Mouse (Mus musculus) lung, postnatal 0 days (tissue): ENCODE measurements at regions not wholly inside any gene's neighbourhood (a gene's known extent, or its start where the extent isn't known, plus 50 kb on each side); places are given as distances from the start of the nearest gene placed in this dataset.
A peak's percentile ranks its signal among the peaks of the same experiment; 100 is the strongest.

Experiments used
- ATAC-seq: fragments of 200-750 bp; cut with Nextera tagmentation; 2 replicates; pipeline ENCODE4 v1.8.0; 2017; ENCODE audit warnings: moderate library complexity
- DNase-seq: peaks from one replicate; pipeline ENCODE4 v3.0.0-alpha.2; 2016; ENCODE audit warnings: low spot score
- H3K27ac ChIP-seq: fragments of 300-500 bp; sonication (generic); 2 replicates; pipeline ENCODE4 v1.5.1; 2014; ENCODE audit warnings: antibody characterized with exemption, mild to moderate bottlenecking, low read length, mixed read lengths
- H3K27me3 ChIP-seq: fragments of 300-500 bp; sonication (generic); replicated peaks from 2 replicates; pipeline ENCODE4 v1.6.1; 2014; ENCODE audit warnings: low read length, mixed read lengths; ENCODE audit not compliant: insufficient read depth
- H3K36me3 ChIP-seq: fragments of 300-500 bp; sonication (generic); 2 replicates; pipeline ENCODE4 v1.6.1; 2014; ENCODE audit warnings: low read length, mixed read lengths; ENCODE audit not compliant: insufficient read depth
- H3K4me1 ChIP-seq: fragments of 300-500 bp; sonication (generic); 2 replicates; pipeline ENCODE4 v1.6.1; 2014; ENCODE audit warnings: antibody characterized with exemption, low read depth, low read length, mixed read lengths; ENCODE audit not compliant: insufficient read depth
- H3K4me2 ChIP-seq: fragments of 300-500 bp; sonication (generic); replicated peaks from 2 replicates; pipeline ENCODE4 v1.6.1; 2014; ENCODE audit warnings: low read depth, mild to moderate bottlenecking, low read length, moderate library complexity, mixed read lengths
- H3K4me3 ChIP-seq: fragments of 300-500 bp; sonication (generic); 2 replicates; pipeline ENCODE4 v1.5.1; 2014; ENCODE audit warnings: low read depth, low read length
- H3K9ac ChIP-seq: fragments of 300-500 bp; sonication (generic); replicated peaks from 2 replicates; pipeline ENCODE4 v1.6.1; 2014; ENCODE audit warnings: low read depth, mild to moderate bottlenecking
- H3K9me3 ChIP-seq: fragments of 300-500 bp; sonication (generic); 2 replicates; pipeline ENCODE4 v1.6.1; 2016; ENCODE audit warnings: low read length, mixed read lengths
- CTCF ChIP-seq: IDR thresholded peaks from 2 replicates; pipeline ENCODE4 v1.5.1; 2016; ENCODE audit warnings: antibody characterized with exemption, mild to moderate bottlenecking
- EP300 ChIP-seq: IDR thresholded peaks from 2 replicates; pipeline ENCODE4 v1.6.1; 2016; ENCODE audit warnings: antibody characterized with exemption, mild to moderate bottlenecking, control low read depth
- WGBS: fragments of 180-500 bp; shearing (Covaris S2); extraction: QIAGEN DNeasy Blood & Tissue Kit; methylation state at CpG from one replicate; pipeline ENCODE4 v1.1.7; 2014; 5-methylcytosine and 5-hydroxymethylcytosine counted together

DNA sequence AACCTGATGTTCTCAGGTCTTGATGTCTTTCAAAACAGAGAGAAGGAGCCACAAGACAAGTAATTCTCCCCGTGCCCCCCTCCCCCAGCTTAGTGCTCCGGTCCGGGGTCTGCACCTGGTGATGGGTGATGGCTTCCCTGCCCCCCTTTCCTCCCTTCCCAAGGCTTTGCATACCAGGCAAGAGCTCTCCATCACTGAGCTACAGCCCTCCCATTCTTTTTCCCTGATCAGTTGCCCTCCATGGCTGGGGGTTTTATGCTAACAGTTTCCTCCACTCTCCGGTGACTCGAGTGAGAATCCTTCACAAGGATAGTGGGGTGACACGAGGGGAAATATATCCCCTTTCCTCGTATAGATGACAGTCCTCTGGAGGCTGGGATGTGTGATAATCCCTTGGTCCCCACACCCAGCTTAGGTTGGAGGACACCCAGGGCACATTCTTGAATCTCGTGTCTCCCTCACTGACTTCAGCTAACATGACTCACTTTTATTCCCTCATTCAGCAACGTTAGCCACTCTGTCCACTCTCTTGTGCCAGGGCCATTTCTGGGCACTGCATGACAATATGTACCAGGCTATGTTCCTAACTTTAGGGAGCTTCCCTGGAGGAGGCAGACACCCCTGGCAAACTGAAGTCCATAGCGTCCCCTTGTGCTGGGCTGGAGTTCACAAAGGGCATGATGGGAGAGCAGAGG, 61.9 kb upstream of the Ampd3 start:
- peak; percentile 48 for DNase-seq
- Histone ChIP-seq H3K27ac (peak overlapping the region; percentile 55), H3K27me3 (no peaks in the 10 kb centered on the region), H3K4me2 (no peak overlapping the region), H3K4me1 (no peaks in the 10 kb centered on the region), H3K9me3 (no peaks in the 10 kb centered on the region), H3K9ac (no peak overlapping the region), H3K4me3 (no peak overlapping the region), H3K36me3 (no peaks in the 10 kb centered on the region)
- no peak for TF ChIP-seq EP300
- peak; percentile 33; the same call in 1 of the 2 replicates for TF ChIP-seq CTCF
- 63% methylated on average over 10 of the region's 10 CpGs for WGBS
- peak; percentile 7 for ATAC-seq

DNA sequence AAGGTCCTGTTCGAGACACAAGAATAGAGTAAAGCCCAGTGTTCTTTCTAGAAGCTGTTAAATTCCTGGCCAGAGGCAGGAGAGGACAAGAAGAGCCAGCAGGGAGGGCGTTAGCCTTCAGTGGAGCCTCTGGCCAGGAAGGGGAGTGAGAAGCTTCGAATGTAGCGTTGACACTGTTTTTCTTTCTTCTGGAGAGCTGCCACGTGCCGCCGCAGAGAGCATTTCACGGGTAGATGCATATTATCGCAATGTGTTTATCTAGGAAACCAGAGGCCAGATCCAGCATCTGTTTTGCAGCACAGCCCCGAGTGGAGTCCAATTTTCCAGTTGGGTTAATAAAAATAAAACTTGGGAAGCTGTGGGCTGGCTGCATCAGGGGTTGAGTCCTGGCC, 61.3 kb upstream of the Ampd3 start:
- peak overlapping the region; percentile 55 for H3K27ac ChIP-seq
- H3K4me2 ChIP-seq: no peak overlapping the region

DNA sequence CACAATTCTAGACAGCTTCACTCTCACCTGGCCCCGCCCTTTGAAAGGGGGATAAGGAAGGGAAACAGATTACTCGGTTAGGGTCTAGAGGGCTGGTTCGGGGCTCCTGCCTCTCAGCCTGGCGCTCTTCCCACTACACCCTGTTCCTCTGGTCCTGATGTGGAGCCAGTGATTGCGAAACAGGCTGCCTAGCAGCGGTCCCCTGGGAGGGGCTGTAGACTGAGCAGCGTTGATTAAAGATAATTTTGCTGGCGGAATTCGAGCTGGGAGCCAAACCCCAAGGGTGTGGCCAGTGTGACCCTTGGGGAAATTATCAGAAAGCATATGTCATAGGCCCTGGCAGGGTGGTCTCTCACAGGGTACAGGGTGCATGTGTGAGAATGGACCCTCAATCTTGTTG, 59.9 kb upstream of the Ampd3 start:
- no peaks in the 10 kb centered on the region for H3K36me3 ChIP-seq
- no peaks in the 10 kb centered on the region for H3K4me1 ChIP-seq
- TF ChIP-seq EP300: 0 out of 2 replicates have a peak, but pooled peaks have one; percentile 13
- TF ChIP-seq CTCF: no peak
- H3K9ac ChIP-seq: no peak overlapping the region
- no peak overlapping the region for H3K4me2 ChIP-seq
- peak overlapping the region; percentile 47; the same call in 1 of the 2 replicates for H3K27ac ChIP-seq
- peak; percentile 39; the same call in 1 of the 2 replicates for ATAC-seq
- H3K27me3 ChIP-seq: no peaks in the 10 kb centered on the region
- DNase-seq: peak; percentile 70
- WGBS: 28% methylated on average over 9 of the region's 9 CpGs
- H3K9me3 ChIP-seq: no peaks in the 10 kb centered on the region
- H3K4me3 ChIP-seq: no peak overlapping the region

More for the DNA sequence above, 61.3 kb upstream of the Ampd3 start:
- ATAC-seq (peak; percentile 51), DNase-seq (peak; percentile 80)
- Histone ChIP-seq H3K27me3 (no peaks in the 10 kb centered on the region), H3K4me1 (no peaks in the 10 kb centered on the region), H3K4me3 (no peak overlapping the region), H3K36me3 (no peaks in the 10 kb centered on the region), H3K9ac (no peak overlapping the region), H3K9me3 (no peaks in the 10 kb centered on the region)
- WGBS: 34% methylated on average over 10 of the region's 10 CpGs
- TF ChIP-seq CTCF: no peak
- TF ChIP-seq EP300: 0 out of 2 replicates have a peak, but pooled peaks have one; percentile 12

- H3K27me3 ChIP-seq: no peaks in the 10 kb centered on the region
- no peak overlapping the region for H3K4me3 ChIP-seq
- no peaks in the 10 kb centered on the region for H3K9me3 ChIP-seq
- ATAC-seq (no peak), DNase-seq (no peak)
- 92% methylated on average over 3 of the region's 3 CpGs for WGBS
- H3K27ac ChIP-seq: no peak overlapping the region
- H3K36me3 ChIP-seq: no peaks in the 10 kb centered on the region
- TF ChIP-seq CTCF (no peak), EP300 (no peak)
- no peaks in the 10 kb centered on the region for H3K4me1 ChIP-seq
- no peak overlapping the region for H3K4me2 ChIP-seq
- no peak overlapping the region for H3K9ac ChIP-seq
These were observed 59.2 kb upstream of the Ampd3 start for GRCm38 (mm10) chr7:110708781-110709180.

GRCm38 (mm10) chr7:110709606-110710005, 58.4 kb upstream of the Ampd3 start:
- Histone ChIP-seq H3K36me3 (no peaks in the 10 kb centered on the region), H3K4me2 (no peak overlapping the region), H3K27ac (no peak overlapping the region), H3K9ac (no peak overlapping the region), H3K4me3 (no peak overlapping the region), H3K9me3 (no peaks in the 10 kb centered on the region), H3K27me3 (no peaks in the 10 kb centered on the region), H3K4me1 (no peaks in the 10 kb centered on the region)
- DNase-seq (no peak), ATAC-seq (no peak)
- TF ChIP-seq CTCF (no peak), EP300 (no peak)
- WGBS: 66% methylated on average over 6 of the region's 6 CpGs

DNA sequence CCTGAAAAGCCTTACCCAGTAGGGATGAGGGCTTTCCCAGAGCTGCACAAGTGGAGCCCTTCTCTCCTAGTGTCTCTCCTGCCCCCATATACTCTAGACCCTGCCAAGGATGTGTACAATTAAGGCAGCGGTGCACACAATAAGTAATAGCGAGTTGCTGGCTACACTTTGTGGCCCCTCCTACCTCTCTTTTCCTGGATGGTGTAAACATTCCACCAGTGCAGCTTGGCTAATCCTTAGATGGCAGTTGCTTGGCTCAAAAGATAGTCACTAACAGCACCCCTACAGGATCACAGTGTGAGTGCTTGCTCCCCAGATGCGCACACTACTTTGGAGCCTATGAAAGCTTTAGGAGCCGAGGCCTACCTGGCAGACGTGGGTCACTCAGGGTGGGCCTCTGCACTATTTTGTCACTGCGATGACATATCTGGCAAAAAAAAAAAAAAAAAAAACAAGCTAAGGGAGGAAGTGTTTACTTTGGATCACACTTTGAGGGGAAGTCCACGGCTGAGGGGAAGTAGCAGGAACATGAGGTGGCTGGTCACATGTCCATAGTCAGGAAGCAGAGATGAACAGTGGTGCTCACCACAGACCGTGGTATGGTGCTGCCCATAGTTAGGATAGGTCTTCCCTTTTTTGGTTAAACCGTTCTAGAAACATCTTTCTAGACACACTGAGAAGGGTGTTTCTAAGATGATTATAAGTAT, 57.6 kb upstream of the Ampd3 start:
- no peak overlapping the region for H3K4me2 ChIP-seq
- TF ChIP-seq CTCF (peak; percentile 25; the same call in 1 of the 2 replicates), EP300 (no peak)
- ATAC-seq (no peak), DNase-seq (peak; percentile 45)
- H3K36me3 ChIP-seq: no peaks in the 10 kb centered on the region
- H3K4me3 ChIP-seq: no peak overlapping the region
- H3K27ac ChIP-seq: no peak overlapping the region
- H3K9me3 ChIP-seq: no peaks in the 10 kb centered on the region
- H3K4me1 ChIP-seq: no peaks in the 10 kb centered on the region
- WGBS: 66% methylated on average over 9 of the region's 9 CpGs
- no peak overlapping the region for H3K9ac ChIP-seq
- no peaks in the 10 kb centered on the region for H3K27me3 ChIP-seq
